Mouse (Mus musculus): ENCODE results near the gene Dcp1a. TPM values are rescaled to one million over a fixed set of nuclear protein-coding genes. Genes with fewer than 3 reads are reported as not detected.
A peak's percentile ranks its signal among the peaks of the same experiment; 100 is the strongest.
"Not testable (repeated sequence)": the region's sequence is repeated elsewhere in the genome, so short reads cannot be mapped to it uniquely, and the experiment has no call there.

The Dcp1a gene
- polyA plus RNA-seq, 1 experiment, result 28.7 TPM

DNA sequence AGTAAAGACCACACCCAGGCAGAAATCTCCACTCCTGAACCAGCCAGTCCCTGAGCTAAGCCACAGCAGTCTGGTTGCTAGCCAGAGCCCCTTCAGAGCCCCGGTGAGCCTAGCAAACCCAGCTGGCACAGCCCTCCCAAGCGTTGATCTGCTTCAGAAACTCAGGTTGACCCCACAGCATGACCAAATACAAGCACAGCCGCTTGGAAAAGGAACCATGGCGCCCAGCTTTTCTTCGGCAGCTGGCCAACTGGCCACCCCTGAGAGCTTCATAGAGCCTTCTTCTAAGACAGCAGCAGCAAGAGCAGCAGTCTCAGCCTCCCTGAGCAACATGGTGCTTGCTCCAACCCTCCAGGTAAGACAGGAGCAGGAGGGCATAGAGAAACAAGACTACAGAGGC, 40.0 kb downstream of the Dcp1a start:
- DNase-seq (ENCODE audit: low spot score), result no peak

DNA sequence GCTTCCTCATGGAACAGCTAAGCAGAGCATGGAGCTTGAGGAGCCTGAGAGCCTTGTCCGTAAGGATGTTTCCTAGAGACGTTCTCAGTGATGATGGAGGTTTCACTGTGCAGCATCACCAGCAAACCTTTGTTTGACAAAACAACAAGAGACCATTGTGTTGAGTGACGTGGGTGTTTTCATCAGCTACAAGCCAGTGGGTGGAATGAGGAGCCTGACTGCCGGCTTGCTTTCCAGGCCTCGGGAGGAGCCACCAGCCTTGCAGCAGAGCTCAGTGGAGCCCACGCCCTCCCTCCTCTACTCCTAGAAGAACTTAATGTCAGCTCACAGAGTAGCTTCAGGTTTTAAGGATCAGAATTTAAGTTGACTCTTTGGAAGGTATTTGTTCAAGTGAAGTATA, 44.0 kb downstream of the Dcp1a start:
- no peak for DNase-seq (ENCODE audit: low spot score)

DNA sequence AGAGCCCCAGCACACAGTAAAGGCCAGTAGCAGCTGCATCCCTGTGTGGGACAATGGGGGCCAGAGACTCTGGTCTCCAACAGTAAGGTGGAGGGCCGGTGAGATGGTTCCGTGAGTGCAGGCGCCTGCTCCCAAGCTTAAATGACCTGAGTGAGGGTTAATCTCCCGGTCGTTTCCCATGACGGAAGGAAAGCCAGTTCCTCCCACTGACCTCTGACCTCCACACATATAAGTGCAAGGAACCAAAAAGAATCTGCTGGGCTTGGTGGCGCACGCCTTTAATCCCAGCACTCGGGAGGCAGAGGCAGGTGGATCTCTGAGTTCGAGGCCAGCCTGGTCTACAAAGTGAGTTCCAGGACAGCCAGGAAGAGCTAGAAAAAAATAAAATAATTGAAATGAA, 49.1 kb downstream of the Dcp1a start:
- DNase-seq (ENCODE audit: low spot score), result no peak

DNA sequence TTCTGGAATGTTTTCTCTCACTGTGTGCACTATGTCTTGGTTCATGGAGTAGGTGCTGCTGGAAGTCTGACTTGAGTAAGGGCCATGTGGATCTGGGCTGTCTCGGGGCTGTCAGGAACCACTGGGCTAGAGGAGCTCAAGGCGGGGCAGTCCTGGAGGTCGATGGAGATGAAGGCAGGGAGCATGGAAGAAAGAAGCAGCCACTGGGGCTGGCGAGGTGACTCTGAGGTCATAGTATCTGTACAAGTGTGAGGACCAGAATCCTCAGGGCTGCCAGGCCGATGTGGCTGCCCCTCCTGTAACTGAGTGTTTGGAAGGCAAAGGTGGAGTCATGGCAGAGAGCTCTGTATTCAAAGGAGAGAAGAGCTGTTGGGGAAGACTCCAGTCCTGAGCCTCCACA, 49.6 kb downstream of the Dcp1a start:
- no peak for DNase-seq (ENCODE audit: low spot score)

DNA sequence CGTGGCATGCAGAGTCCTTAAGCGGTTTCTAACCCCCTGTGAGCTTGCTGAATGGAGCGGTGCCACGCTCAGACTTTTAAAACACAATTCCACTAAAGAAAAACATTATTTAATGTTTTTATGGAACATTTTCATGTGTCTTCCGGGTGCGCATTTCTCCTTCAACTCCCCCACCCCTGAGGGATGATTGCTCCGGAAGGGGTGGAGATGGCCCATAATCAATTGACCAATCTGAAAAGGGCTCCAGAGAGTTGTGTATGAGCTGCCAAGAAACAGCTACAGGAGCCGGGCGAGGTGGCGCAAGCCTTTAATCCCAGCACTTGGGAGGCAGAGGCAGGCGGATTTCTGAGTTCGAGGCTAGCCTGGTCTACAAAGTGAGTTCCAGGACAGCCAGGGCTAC, 50.1 kb downstream of the Dcp1a start:
- no peak for DNase-seq (ENCODE audit: low spot score)

DNA sequence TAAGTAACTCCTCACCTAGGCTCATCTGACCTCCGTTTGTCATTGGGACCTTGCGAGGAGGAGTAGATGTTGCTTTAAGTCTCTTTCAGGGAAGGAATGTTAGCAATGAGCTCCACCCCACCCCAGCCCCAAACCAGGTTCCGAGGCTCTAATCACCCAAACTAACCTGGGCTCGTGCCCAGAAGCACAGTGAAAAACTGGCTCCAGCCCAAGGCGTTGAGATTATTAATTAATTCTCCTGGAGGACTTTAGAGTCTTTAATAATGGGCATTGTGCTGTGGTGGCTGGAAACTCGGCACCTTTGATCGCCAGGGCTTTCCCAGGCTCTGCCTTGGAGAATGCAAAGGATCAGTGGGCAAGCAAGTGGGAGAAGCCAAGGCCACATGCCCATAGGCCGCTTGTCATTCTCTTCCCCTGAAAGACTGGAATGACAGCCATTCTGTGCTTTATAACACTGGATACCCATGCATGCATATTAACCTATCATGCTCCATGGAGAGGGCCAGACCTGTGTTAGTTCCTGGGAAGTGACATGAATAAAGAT, 51.5 kb downstream of the Dcp1a start:
- no peak for DNase-seq (ENCODE audit: low spot score)

DNA sequence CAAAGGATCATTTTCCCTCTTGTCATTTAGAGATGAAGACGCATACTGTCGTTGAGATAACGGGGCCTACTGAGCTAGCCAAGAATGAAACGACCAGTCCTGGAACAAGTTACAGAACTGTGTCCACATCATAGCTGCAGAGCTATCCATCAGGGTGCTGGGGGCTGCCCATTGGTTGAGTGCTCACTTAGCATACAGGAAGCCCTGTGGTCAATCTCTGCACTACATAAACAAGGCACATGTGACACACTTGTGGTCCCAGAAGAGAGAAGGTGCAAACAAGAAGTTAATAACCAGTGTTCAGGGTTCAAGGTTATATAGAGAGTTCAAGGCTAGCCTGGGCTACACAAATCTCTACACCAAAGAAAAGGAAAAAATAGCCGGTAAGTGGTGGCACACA, 52.1 kb downstream of the Dcp1a start:
- no peak for DNase-seq (ENCODE audit: low spot score)

DNA sequence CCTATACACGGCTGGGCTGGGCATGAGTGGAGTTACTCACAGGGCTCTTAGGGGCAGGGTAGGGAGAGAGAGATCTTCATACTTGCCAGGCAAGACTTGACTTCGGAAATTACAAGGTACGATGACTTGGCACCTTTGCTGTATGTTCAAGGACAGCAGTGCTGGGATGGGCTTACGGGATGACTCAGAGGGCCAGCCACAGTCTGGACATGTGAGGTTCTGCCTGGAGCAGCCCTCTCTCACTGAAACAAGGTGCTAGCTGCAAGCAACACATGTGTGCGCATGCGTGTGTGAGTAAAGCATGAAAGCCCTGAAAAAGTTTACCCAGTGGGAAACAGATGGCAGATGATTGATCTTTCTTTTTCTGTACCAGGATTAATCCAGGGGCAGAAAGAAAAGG, 52.6 kb downstream of the Dcp1a start:
- no peak for DNase-seq (ENCODE audit: low spot score)

DNA sequence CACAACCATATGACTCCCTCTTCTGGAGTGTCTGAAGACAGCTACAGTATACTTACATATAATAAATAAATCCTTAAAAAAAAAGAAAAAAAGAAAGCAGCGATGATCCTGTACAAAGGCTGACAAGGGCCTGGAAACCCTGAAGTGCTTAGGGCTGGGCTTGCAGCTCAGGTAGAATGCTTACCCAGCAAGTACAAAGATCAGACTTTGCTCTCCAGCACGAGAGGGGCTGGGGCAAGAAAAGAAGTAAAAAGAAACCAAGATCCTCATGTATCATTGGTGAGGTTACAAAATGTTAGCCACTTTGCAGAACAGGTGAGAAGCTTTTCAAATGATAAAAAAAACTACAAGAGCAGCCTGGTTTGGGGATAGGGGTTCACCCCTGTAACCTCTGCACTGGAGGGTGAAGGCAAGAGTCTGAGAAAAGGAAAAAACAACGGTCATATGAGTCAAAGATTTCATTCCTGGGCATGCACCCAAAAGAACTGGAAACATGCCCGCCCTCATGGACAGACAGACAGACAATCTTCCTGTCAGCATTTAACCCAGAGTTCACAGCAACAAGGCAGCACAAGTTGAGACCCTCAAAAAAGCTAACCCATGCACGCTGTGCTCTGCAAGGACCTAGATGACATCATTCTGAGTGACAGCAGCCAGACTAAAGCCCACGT, 54.6 kb downstream of the Dcp1a start:
- no peak for DNase-seq (ENCODE audit: low spot score)

DNA sequence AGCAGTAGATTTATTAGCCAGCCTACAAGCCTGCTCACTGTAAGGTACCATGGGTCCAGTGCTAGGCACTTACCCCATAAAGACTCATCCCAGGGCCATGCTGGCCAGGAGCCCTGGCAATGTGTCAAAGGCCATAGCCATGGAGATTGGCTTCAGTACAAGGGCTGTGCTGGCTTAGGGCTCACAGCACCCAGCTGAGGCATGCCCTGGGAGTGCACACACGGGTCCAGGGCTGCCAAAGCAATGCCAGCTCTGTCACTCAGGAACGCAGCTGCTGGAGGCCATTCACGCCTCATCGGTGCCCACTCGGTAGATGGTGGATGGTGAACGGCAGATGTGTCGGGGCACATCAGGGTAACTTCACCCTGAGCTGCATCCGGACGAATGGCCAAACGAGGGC, 62.2 kb downstream of the Dcp1a start:
- DNase-seq (ENCODE audit: low spot score), result no peak

DNA sequence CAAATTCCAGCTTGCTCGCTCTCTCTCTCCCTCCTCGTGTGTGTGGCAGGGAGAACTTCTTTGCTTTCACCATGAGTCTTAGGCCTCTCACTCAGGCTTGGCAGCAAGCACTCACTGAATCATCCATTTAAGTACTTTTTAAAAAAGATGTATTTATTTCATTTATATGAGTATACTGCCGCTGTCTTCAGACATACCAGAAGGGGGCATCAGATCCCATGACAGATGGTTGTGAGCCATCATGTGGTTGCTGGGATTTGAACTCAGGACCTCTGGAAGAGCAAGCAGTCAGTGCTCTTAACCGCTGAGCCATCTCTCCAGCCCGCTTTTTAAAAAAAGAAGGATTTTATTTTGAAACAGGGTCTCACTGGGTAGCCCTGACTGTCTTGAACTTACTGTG, 64.0 kb downstream of the Dcp1a start:
- DNase-seq (ENCODE audit: low spot score), result not testable (repeated sequence)

DNA sequence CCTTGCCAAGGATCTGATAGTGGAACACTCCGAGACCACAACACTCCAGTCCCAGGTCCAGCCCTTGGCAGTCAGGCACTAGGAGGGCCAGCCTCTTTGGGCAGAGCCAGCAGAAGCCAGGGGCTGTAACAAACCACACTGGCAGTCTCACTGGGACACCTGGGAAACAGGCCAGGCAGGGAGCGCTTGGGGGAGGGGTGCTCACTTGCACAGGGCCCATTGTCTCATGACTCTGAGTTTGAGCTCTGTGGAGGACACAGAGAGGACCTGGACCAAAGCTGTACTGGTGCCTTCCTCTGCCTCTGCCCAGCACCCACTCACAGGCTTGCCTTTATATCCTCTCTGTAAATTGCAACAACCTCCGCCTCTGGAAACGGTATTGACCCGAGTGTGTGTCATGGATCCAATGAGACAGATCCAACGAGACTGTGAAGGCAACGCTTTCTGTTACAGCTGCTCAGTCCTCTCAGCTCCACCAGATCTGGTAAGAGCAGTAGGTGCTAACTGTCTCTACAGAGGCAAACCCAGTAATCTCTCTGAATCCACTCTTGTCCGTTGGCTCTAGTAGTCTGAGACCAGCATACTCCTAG, 68.9 kb downstream of the Dcp1a start, which contains the start of gene Tkt:
Gene Tkt, plus strand, starts transcription at position 229 of the 590 bp plus-strand sequence.
- DNase-seq (ENCODE audit: low spot score), result peak; percentile 46

DNA sequence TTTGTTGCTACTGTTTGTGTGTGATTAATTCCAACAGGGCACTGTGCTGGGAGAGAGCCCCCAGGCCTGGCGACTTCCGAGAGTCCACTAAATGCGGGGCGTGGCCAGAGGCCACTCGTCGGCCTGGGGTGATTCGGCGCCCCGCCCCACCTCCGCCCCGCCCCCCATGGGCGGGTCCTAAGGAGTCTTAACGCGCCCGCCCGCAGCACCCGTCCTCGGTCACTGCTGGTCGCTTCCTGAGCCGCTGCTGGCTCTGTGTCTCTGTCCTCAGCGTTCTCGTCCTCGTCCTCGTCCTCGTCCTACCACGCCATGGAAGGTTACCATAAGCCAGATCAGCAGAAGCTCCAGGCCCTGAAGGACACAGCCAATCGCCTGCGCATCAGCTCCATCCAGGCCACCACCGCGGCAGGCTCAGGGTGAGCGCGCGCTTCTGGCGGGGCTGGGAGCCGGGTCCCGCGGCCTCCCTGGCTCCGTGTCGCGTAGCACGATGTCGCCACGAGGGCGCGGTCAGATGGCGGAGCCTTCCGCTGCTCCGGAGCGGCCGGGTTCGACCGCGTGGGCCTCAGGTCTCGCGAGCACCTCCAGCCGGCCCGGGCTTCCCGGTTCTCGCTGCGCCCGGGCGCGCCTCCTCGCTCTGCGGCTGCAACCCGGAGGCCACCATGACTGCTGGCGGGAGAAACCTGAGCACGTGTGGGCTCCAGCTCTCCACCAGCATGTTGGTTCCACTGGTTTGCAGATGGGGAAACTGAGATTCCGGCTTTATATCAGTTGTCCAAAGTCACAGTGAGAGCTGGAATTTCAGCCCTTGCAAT, 69.8 kb downstream of the Dcp1a start:
- DNase-seq (ENCODE audit: low spot score), result peak; percentile 87

DNA sequence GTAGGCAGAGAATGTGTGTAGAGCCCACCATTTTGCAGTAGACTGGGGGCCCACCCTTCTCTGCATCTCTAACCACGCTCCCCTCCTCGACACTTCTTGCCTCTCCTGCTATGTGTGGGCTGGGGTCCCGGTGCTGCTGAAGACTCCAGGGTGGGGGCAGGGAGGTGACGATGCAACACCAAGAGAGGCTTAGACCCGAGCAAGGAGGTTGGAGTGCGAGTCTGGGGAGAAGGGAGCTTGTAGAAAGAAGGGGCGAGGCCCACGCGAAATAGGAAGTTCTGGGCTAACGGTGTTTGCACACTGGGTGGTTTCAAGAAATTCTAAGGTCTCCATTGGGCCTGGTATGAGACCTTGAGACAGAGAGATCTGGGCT, 70.4 kb downstream of the Dcp1a start:
- no peak for DNase-seq (ENCODE audit: low spot score)

DNA sequence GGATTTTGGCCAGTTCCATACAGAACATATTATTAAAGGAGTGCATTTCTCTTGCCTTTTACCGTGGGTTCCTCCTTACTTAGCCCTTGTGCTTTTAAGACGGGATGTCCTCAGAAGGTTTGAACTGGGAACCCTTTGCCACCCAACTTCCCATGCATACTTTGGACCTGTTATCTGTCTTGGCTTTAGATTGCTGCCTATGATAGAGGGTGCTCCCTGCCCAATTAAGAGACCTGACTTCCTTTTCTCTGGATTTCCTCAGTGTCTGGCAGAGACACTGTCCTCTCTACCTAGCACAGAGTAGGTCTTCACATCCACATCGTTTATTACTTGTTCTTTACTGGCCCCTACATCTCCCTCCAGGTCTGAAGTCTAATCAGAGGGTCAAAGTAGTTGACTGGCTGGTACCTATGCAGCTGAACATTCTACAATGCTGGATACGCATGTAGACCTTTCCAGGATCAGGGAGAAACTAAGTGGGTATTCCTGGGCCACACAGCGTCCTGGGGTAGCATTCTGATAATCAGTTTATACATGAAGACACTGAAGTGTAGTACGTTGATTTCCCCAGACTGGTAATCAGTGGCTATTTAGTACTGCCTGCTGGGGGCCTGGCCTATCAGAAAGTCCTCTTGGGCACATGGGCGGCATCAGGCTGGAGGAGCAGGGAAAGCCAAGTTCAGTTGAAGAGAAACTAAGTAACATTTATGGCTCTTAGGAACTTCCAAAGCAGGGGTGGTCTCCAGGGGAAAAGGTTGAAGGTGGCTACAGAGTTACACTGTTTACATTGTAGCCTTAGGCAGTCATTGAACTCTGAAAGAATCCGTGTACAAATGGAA, 71.1 kb downstream of the Dcp1a start:
- DNase-seq (ENCODE audit: low spot score), result no peak

DNA sequence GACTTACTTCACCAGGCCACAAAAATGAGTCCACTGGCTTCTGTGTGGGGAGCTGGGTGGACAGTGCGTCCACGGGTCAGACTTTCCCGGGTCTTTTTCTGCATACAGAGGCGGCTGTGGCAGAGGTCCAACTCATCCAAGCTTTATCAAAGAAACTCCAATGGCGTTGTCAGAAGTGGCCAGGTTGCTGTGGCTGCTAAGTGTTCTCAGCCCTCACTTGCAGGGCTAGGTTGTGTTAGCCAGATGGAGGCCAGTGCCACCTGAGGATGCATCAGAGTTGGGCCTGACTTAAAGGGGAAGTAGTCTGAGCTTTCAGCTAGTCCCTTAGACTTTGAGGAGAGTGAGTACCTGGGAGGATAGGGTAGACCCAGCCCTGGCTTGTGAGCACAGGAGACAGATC, 72.2 kb downstream of the Dcp1a start:
- no peak for DNase-seq (ENCODE audit: low spot score)

DNA sequence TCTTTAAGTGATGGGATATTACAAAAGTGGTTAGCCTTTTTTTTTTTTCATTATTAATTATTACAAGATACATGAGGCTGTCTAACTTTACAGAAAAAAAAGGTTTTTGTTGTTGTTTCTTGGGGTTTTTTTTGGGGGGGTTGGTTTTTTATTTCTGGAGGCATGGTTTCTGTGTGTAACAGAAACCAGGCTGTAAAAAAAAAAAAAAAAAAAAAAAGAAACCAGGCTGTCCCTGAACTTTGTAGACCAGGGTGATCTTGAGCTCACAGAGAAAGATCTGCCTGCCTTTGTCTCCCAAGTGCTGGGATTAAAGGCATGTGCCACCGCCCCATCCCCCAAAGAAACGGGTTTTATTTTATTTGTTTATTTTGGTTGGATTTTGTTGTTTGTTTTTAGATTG, 72.6 kb downstream of the Dcp1a start:
- DNase-seq (ENCODE audit: low spot score), result no peak

DNA sequence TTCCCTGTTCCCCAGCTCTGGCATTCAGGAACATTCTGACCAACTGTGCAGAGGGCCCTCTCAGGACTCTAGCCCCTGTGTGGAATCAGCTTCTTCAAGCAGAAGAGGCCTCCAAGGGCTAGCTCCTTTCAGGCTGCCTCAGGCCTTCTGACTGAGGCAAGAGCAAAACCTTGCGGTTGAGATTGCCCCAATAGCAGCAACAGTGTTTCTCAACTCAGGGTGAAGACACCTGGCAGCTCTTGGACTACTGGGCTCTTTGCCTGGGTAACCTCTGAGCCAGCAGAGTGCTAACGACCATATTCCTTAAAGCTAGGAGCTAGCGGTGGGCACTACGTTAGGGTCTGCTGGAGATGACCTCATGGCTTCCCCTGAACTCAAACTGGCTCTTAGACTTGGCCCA, 73.8 kb downstream of the Dcp1a start:
- DNase-seq (ENCODE audit: low spot score), result no peak

DNA sequence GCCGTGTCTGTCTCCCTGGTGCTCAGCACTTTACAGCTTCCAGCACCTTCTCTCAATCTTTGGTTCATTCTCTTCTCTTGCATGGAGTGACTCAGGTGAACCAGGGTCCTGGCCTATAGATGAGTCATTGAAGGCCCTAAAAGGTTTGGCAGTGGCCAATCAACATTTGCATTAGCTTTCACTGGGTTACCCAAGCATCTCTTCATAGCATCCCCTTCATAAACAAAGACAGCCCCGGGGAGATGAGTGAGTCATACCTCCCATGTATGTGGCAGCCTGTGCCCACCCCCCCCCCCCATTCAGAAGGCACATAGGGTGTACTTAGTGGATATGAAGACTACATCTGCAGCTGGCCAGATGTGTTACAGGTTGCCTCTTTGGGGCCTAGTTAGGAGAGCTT, 77.3 kb downstream of the Dcp1a start:
- DNase-seq (ENCODE audit: low spot score), result no peak

DNA sequence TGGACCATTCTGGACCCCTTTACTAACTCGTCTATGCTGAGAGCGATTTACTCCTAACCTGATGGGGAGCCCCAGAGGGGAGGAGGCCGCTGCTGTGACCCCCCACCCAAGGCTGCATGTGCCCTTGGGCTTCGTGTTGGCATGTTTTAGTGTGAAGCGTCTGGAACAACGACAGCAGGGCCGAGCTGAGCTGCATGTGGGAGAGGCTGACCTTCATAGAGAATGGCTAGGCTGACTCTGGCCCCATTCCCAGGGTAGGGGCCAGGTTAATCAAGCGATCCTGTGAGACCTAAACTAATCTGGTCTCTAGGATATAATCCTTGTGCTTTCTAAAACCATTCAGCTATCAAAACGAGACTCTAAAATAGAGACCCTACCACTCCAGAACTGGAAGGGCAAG, 78.4 kb downstream of the Dcp1a start:
- DNase-seq (ENCODE audit: low spot score), result no peak

DNA sequence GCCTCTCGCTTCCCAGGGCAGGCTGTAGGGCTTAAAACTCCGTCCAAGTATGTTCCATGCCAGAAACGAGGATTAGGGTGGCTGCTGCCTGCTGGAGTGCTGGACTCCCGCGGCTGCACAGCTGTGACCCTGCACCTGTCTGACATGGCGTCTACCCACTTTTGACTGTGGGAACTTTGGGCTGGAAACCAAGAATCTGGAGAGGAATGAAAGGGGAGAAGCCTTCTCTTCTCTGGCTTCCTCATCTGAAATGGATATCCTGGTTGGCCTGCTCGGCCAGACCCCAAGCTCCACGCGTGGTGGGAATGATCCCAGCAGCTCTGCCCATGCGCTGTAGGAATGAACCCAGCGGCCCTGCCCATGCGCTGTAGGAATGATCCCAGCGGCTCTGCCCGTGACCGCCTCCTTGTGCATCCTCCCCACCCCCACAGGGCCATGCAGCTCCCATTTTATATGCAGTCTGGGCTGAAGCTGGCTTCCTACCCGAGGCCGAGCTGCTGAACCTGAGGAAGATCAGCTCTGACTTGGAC, 80.1 kb downstream of the Dcp1a start:
- no peak for DNase-seq (ENCODE audit: low spot score)

Data from urinary bladder, adult 2 months (tissue).